Mouse (Mus musculus) E14TG2a.4 (cell line): Measurements from ENCODE around the gene Arrb2.

Experiments
- H3K27me3 ChIP-seq: 2 replicates; pipeline ENCODE4 v1.6.1; 2014; ENCODE audit warnings: low read length, control low read depth; ENCODE audit not compliant: insufficient read depth
- H3K36me3 ChIP-seq: 2 replicates; pipeline ENCODE4 v1.6.1; 2014; ENCODE audit warnings: low read length, control low read depth; ENCODE audit not compliant: insufficient read depth
- H3K4me1 ChIP-seq: replicated peaks from 2 replicates; pipeline ENCODE4 v1.6.1; 2014; ENCODE audit warnings: low read depth, low read length, control low read depth
- H3K4me3 ChIP-seq: replicated peaks from 2 replicates; pipeline ENCODE4 v1.5.1; 2014; ENCODE audit warnings: mild to moderate bottlenecking, low read length
- H3K9me3 ChIP-seq: 2 replicates; pipeline ENCODE4 v1.6.1; 2014; ENCODE audit warnings: low read length, control low read depth
- CTCF ChIP-seq: conservative IDR thresholded peaks from 2 replicates; pipeline ENCODE4 v1.5.1; 2014; ENCODE audit warnings: low read length
- NANOG ChIP-seq: IDR thresholded peaks from 2 replicates; pipeline ENCODE4 v1.6.1; 2014; ENCODE audit warnings: borderline replicate concordance, low read length, mixed read lengths
- POU5F1 ChIP-seq: IDR thresholded peaks from 2 replicates; pipeline ENCODE4 v1.6.1; 2014; ENCODE audit warnings: low read length, borderline replicate concordance

The Arrb2 gene

GRCm38 (mm10) chr11:70453261-70454044, 21.0 kb downstream of the Arrb2 start:
- peaks cover 26% of the 10 kb centered on the region for H3K36me3 ChIP-seq
- peaks cover 22% of the 10 kb centered on the region for H3K4me1 ChIP-seq
- peak overlapping the region; percentile 95 for H3K4me3 ChIP-seq
- H3K27me3 ChIP-seq = peaks cover 13% of the 10 kb centered on the region
- no peak for TF ChIP-seq CTCF
- no peak for TF ChIP-seq POU5F1
- no peaks in the 10 kb centered on the region for H3K9me3 ChIP-seq

GRCm38 (mm10) chr11:70458688-70459600, 26.5 kb downstream of the Arrb2 start, which contains the start of gene Zmynd15:
TSS of gene Zmynd15 (plus strand) at chr11:70459433.
- peaks cover 20% of the 10 kb centered on the region for H3K4me1 ChIP-seq
- H3K4me3 ChIP-seq = peak within 1 kb of the TSS; percentile 73
- no peak for TF ChIP-seq POU5F1
- TF ChIP-seq NANOG = no peak
- no peak for TF ChIP-seq CTCF
- H3K27me3 ChIP-seq = peaks cover 65% of the 10 kb centered on the region
- H3K9me3 ChIP-seq = no peaks in the 10 kb centered on the region
- peaks cover 14% of the 10 kb centered on the region for H3K36me3 ChIP-seq

- peaks cover 8% of the 10 kb centered on the region for H3K36me3 ChIP-seq
- H3K4me3 ChIP-seq = peak within 1 kb of the TSS; percentile 73
- no peaks in the 10 kb centered on the region for H3K9me3 ChIP-seq
- H3K4me1 ChIP-seq = peaks cover 27% of the 10 kb centered on the region
- peaks cover 72% of the 10 kb centered on the region for H3K27me3 ChIP-seq
- TF ChIP-seq NANOG (no peak), CTCF (no peak), POU5F1 (no peak)
Observed at GRCm38 (mm10) chr11:70459601-70460101, 27.2 kb downstream of the Arrb2 start, which contains the start of gene Cxcl16. TSS of gene Cxcl16 (minus strand) at chr11:70459984.

GRCm38 (mm10) chr11:70463970-70464369, 31.5 kb downstream of the Arrb2 start:
- TF ChIP-seq CTCF (no peak), NANOG (no peak), POU5F1 (no peak)
- Histone ChIP-seq H3K4me3 (no peak overlapping the region), H3K4me1 (peaks cover 39% of the 10 kb centered on the region), H3K9me3 (no peaks in the 10 kb centered on the region), H3K36me3 (no peaks in the 10 kb centered on the region), H3K27me3 (peaks cover 86% of the 10 kb centered on the region)

GRCm38 (mm10) chr11:70465211-70465610, 32.8 kb downstream of the Arrb2 start:
- H3K9me3 ChIP-seq = no peaks in the 10 kb centered on the region
- no peak for TF ChIP-seq NANOG
- no peak for TF ChIP-seq POU5F1
- no peak for TF ChIP-seq CTCF
- H3K27me3 ChIP-seq = peaks cover 74% of the 10 kb centered on the region
- H3K4me3 ChIP-seq = peak overlapping the region; percentile 73
- H3K36me3 ChIP-seq = no peaks in the 10 kb centered on the region
- H3K4me1 ChIP-seq = peaks cover 29% of the 10 kb centered on the region

- Histone ChIP-seq H3K4me1 (peaks cover 29% of the 10 kb centered on the region), H3K9me3 (no peaks in the 10 kb centered on the region), H3K36me3 (no peaks in the 10 kb centered on the region), H3K27me3 (peaks cover 68% of the 10 kb centered on the region), H3K4me3 (peak overlapping the region; percentile 73)
- no peak for TF ChIP-seq NANOG
- no peak for TF ChIP-seq POU5F1
- no peak for TF ChIP-seq CTCF
Observed at GRCm38 (mm10) chr11:70465824-70466223, 33.4 kb downstream of the Arrb2 start.

GRCm38 (mm10) chr11:70467902-70468619, 35.6 kb downstream of the Arrb2 start:
- no peak for TF ChIP-seq NANOG
- no peak for TF ChIP-seq POU5F1
- TF ChIP-seq CTCF = no peak
- Histone ChIP-seq H3K36me3 (no peaks in the 10 kb centered on the region), H3K4me3 (no peak overlapping the region), H3K4me1 (peaks cover 29% of the 10 kb centered on the region), H3K9me3 (no peaks in the 10 kb centered on the region), H3K27me3 (peaks cover 48% of the 10 kb centered on the region)

GRCm38 (mm10) chr11:70469764-70470163, 37.3 kb downstream of the Arrb2 start:
- TF ChIP-seq NANOG (no peak), CTCF (no peak)
- no peaks in the 10 kb centered on the region for H3K9me3 ChIP-seq
- no peak overlapping the region for H3K4me3 ChIP-seq
- peaks cover 16% of the 10 kb centered on the region for H3K4me1 ChIP-seq
- peaks cover 32% of the 10 kb centered on the region for H3K27me3 ChIP-seq
- no peaks in the 10 kb centered on the region for H3K36me3 ChIP-seq
